ENCODE assay signal across 14 mouse cellular contexts in the genomic region with DNA sequence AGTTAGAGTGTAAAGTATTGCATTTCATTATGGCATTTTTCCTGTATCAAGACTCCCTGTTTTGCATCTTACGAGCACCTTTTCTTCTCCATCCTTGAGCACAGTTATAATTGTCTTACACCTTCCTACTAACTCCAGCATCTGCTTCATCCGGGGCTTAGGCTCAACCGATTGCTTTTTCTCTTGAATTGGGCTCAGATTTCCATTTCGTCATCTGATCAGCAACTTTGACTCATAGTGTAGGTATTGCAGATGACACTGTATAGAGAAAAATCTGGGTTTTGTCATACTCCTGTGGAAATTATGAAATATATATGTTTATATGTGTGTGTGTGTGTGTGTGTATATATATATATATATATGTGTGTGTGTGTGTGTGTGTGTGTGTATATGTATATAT.
"Had no signal": no experiment of that assay in that cellular context is flagged by ENCODE, and none has a peak within 500 bp of the region (broad histone marks: within the 10 kb centered on the region; RNA-seq: fewer than 3 reads in every experiment).

No protein-coding gene starts in this region.

- DNase-seq: cerebellum, adult 9-10 months; cerebellum, adult 9-11 months; cerebellum, postnatal 10 days; cerebellum, postnatal 14 days; cerebellum, postnatal 25 days; cerebellum, postnatal 36 days; embryo, embryonic 11 days; forebrain, postnatal 0 days; gastrocnemius, adult 2 months; gastrocnemius, postnatal 10 days; gastrocnemius, postnatal 14 days; gastrocnemius, postnatal 25 days; gastrocnemius, postnatal 36 days; heart, adult 2 months had no signal
